Mouse (Mus musculus): Measurements from ENCODE around the gene Ddrgk1. TPM values are rescaled to one million over a fixed set of nuclear protein-coding genes. Genes with fewer than 3 reads are reported as not detected.
A peak's percentile ranks its signal among the peaks of the same experiment; 100 is the strongest.

Gene Ddrgk1
- polyA plus RNA-seq (2012; rRNA removed) = 42.4 and 47.8 TPM in 2 replicates

DNA sequence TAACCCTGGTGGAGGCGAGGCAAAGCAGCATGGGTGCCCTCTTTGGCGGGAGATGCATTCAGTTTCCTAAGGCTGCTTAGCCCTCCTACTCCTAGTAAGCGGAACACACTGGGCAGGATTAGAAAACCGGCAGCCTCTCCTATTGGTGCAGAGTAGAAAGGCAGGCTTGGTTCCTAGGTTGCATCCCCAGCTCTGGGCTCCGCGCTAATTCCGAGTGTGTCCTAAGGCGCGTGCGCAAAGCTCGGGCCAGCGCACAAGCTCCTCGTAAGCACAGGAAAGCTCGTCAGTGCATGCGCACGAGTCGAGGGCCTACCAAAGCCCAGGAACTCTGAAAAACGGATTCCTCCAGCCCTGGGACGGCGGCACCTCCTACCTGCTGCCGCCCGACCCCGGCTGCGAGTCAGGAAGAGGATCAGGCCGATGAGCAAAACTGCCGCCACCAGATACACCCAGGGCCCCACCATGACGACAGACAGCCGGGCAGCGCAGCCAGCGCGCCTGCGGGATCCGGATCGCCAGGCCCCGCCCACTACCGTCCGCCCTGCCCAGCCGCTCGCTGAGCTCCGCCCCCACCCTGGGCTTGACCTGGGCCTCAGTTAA, at the start of gene Ddrgk1:
TSS of gene Ddrgk1 (minus strand) at position 558 of the 600 bp plus-strand sequence.
- TF ChIP-seq POLR2A (IDR thresholded peaks at IDR 0.05; ENCODE audit: borderline replicate concordance, extremely low read depth, insufficient read depth, insufficient read length, poor library complexity, severe bottlenecking) (no peak; the same call in none of the 2 replicates), CTCF (IDR thresholded peaks at IDR 0.05; ENCODE audit: borderline replicate concordance, extremely low read depth, insufficient read depth, insufficient read length) (peak; percentile 9; the same call in 1 of the 2 replicates)
- DNase-seq (ENCODE audit: low read depth) = peak; percentile 99

DNA sequence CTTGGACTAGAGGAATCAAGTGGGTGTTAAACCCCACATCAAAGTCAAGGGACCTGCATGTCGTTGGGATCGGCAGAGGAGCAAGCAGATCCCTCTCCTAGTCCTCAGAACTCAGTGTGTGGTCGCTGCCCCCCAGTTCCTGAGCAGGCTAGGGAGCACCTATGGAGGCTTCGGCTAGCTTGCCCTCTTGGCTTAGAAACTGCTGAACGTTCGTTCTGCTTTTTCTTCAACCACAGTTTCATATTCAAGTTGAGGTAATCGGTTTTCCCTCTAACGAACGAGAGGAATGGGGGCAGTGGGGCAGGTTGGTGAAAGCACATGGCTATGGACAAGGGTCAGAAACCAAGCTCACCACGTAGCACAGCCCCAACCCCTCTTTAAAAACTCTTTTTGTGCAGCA, 42.6 kb upstream of the Ddrgk1 start:
- no peak for DNase-seq (ENCODE audit: low read depth)
- no peak for TF ChIP-seq POLR2A (IDR thresholded peaks at IDR 0.05; ENCODE audit: borderline replicate concordance, extremely low read depth, insufficient read depth, insufficient read length, poor library complexity, severe bottlenecking)
- TF ChIP-seq CTCF (IDR thresholded peaks at IDR 0.05; ENCODE audit: borderline replicate concordance, extremely low read depth, insufficient read depth, insufficient read length) = no peak

- DNase-seq (ENCODE audit: low read depth) = no peak
- no peak for TF ChIP-seq POLR2A (IDR thresholded peaks at IDR 0.05; ENCODE audit: borderline replicate concordance, extremely low read depth, insufficient read depth, insufficient read length, poor library complexity, severe bottlenecking)
- TF ChIP-seq CTCF (IDR thresholded peaks at IDR 0.05; ENCODE audit: borderline replicate concordance, extremely low read depth, insufficient read depth, insufficient read length) = no peak
These were observed 42.1 kb upstream of the Ddrgk1 start for GRCm38 (mm10) chr2:130706602-130707001.

GRCm38 (mm10) chr2:130705178-130705577, 40.7 kb upstream of the Ddrgk1 start:
- TF ChIP-seq POLR2A (IDR thresholded peaks at IDR 0.05; ENCODE audit: borderline replicate concordance, extremely low read depth, insufficient read depth, insufficient read length, poor library complexity, severe bottlenecking) (no peak), CTCF (IDR thresholded peaks at IDR 0.05; ENCODE audit: borderline replicate concordance, extremely low read depth, insufficient read depth, insufficient read length) (no peak)
- no peak for DNase-seq (ENCODE audit: low read depth)

- TF ChIP-seq POLR2A (IDR thresholded peaks at IDR 0.05; ENCODE audit: borderline replicate concordance, extremely low read depth, insufficient read depth, insufficient read length, poor library complexity, severe bottlenecking) (no peak), CTCF (IDR thresholded peaks at IDR 0.05; ENCODE audit: borderline replicate concordance, extremely low read depth, insufficient read depth, insufficient read length) (no peak)
- DNase-seq (ENCODE audit: low read depth) = peak; percentile 73
These were observed 39.9 kb upstream of the Ddrgk1 start for GRCm38 (mm10) chr2:130704040-130705001.

- no peak for TF ChIP-seq CTCF (IDR thresholded peaks at IDR 0.05; ENCODE audit: borderline replicate concordance, extremely low read depth, insufficient read depth, insufficient read length)
- no peak for TF ChIP-seq POLR2A (IDR thresholded peaks at IDR 0.05; ENCODE audit: borderline replicate concordance, extremely low read depth, insufficient read depth, insufficient read length, poor library complexity, severe bottlenecking)
- peak; percentile 87 for DNase-seq (ENCODE audit: low read depth)
These were observed 33.4 kb upstream of the Ddrgk1 start for GRCm38 (mm10) chr2:130697821-130698266.

DNA sequence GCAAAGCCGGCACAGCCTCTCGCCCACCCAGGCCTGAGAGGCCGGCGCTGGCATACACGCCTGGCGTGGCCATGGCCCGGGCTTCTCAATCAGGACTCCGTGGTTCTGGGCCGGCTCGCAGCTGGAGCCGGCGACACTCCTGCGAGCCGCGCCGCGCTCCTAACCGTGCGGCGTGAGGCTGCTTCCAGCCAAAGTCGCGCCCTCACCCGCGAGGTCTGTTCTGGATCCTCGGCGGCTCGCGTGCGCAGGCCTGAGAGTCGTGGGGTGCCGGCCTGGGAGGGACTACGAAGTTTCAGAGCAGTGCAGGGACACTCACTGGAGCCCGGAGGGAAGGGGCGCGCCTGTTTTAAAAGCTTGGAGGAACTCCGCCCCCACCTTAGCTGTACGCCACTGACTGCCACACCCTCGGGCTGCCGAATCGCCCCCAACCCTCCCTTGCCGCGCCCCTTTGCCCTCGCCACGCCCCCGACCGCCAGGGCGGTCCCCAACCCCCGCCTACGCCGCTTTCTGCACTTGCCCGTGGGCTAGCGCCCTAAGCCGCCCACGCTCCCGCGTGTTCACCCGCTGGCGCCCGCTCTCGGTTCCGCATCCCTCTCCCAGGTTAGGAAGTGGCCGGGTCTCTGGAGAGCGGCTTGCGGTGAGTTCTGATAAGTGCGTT, 32.8 kb upstream of the Ddrgk1 start, which contains the start of gene Slc4a11:
TSS of gene Slc4a11 (minus strand) at position 367 of the 658 bp plus-strand sequence.
- DNase-seq (ENCODE audit: low read depth) = peak; percentile 48
- no peak for TF ChIP-seq POLR2A (IDR thresholded peaks at IDR 0.05; ENCODE audit: borderline replicate concordance, extremely low read depth, insufficient read depth, insufficient read length, poor library complexity, severe bottlenecking)
- TF ChIP-seq CTCF (IDR thresholded peaks at IDR 0.05; ENCODE audit: borderline replicate concordance, extremely low read depth, insufficient read depth, insufficient read length) = no peak

- TF ChIP-seq CTCF (IDR thresholded peaks at IDR 0.05; ENCODE audit: borderline replicate concordance, extremely low read depth, insufficient read depth, insufficient read length) (no peak), POLR2A (IDR thresholded peaks at IDR 0.05; ENCODE audit: borderline replicate concordance, extremely low read depth, insufficient read depth, insufficient read length, poor library complexity, severe bottlenecking) (no peak)
- DNase-seq (ENCODE audit: low read depth) = no peak
These were observed 32.3 kb upstream of the Ddrgk1 start for GRCm38 (mm10) chr2:130696700-130697152.

GRCm38 (mm10) chr2:130693563-130693962, 29.1 kb upstream of the Ddrgk1 start:
- TF ChIP-seq POLR2A (IDR thresholded peaks at IDR 0.05; ENCODE audit: borderline replicate concordance, extremely low read depth, insufficient read depth, insufficient read length, poor library complexity, severe bottlenecking) (no peak), CTCF (IDR thresholded peaks at IDR 0.05; ENCODE audit: borderline replicate concordance, extremely low read depth, insufficient read depth, insufficient read length) (no peak)
- no peak for DNase-seq (ENCODE audit: low read depth)

- DNase-seq (ENCODE audit: low read depth) = no peak
- TF ChIP-seq CTCF (IDR thresholded peaks at IDR 0.05; ENCODE audit: borderline replicate concordance, extremely low read depth, insufficient read depth, insufficient read length) (no peak), POLR2A (IDR thresholded peaks at IDR 0.05; ENCODE audit: borderline replicate concordance, extremely low read depth, insufficient read depth, insufficient read length, poor library complexity, severe bottlenecking) (no peak)
These were observed 24.6 kb upstream of the Ddrgk1 start for GRCm38 (mm10) chr2:130689011-130689410.

DNA sequence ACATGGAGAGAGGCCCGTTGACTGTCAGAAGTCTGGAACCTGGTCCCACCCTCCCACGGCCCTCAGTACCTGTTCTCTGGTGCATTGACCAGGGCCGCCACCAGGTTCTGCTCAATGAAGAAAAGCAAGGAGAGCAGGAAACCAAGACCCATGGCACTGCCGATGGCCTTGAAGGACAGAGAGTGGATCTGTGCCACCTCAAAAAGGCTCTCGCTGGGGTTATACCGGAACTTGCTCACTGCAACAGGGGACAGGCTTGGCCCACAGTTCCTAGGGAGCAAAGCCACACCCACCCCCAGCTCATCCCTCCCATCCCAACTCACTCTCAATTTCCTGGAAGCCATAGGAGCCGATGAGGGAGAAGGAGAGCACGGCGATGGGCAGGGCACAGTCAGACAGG, 21.0 kb upstream of the Ddrgk1 start:
- no peak for DNase-seq (ENCODE audit: low read depth)

More for the DNA sequence above, 21.0 kb upstream of the Ddrgk1 start:
- TF ChIP-seq POLR2A (IDR thresholded peaks at IDR 0.05; ENCODE audit: borderline replicate concordance, extremely low read depth, insufficient read depth, insufficient read length, poor library complexity, severe bottlenecking) (no peak), CTCF (IDR thresholded peaks at IDR 0.05; ENCODE audit: borderline replicate concordance, extremely low read depth, insufficient read depth, insufficient read length) (no peak)
